ENCODE assay signal across 23 mouse cellular contexts in genomic region chr7:27327500-27327899, GRCm38 (mm10). TPM values are rescaled to one million over a fixed set of nuclear protein-coding genes. Genes with fewer than 3 reads are reported as not detected.
"Had no signal": no experiment of that assay in that cellular context is flagged by ENCODE, and none has a peak within 500 bp of the region (broad histone marks: within the 10 kb centered on the region; RNA-seq: fewer than 3 reads in every experiment).

No protein-coding gene starts in this region.

- H3K36me3 ChIP-seq: midbrain, embryonic 13.5 days; midbrain, embryonic 15.5 days; neural tube, embryonic 12.5 days had no signal

- H3K4me2 ChIP-seq: lung, embryonic 15.5 days; midbrain, embryonic 11.5 days; midbrain, embryonic 13.5 days; midbrain, embryonic 15.5 days; neural tube, embryonic 12.5 days; stomach, embryonic 15.5 days had no signal

- ATAC-seq: liver, postnatal 0 days; lung, postnatal 0 days; midbrain, embryonic 13.5 days; midbrain, embryonic 15.5 days had no signal

- H3K27ac ChIP-seq: lung, embryonic 15.5 days; macrophage; midbrain, embryonic 13.5 days; midbrain, embryonic 15.5 days; neural tube, embryonic 12.5 days; stomach, embryonic 15.5 days; stomach, postnatal 0 days had no signal

- H3K9me3 ChIP-seq: lung, embryonic 15.5 days; midbrain, embryonic 13.5 days; midbrain, embryonic 15.5 days; neural tube, embryonic 12.5 days; stomach, embryonic 15.5 days had no signal

- H3K9ac ChIP-seq: liver, postnatal 0 days; lung, embryonic 15.5 days; midbrain, embryonic 13.5 days; midbrain, embryonic 15.5 days; neural tube, embryonic 12.5 days; stomach, embryonic 15.5 days had no signal

- DNase-seq: liver, postnatal 0 days; lung, adult 2 months; lung, postnatal 14 days; lung, postnatal 36 days; right cerebral cortex, postnatal 14 days; thymus, adult 2 months; thymus, postnatal 25 days; thymus, postnatal 4 days had no signal

- H3K4me3 ChIP-seq: lung, embryonic 15.5 days; megakaryocyte, embryonic 14.5 days; midbrain, embryonic 13.5 days; midbrain, embryonic 15.5 days; neural tube, embryonic 12.5 days; stomach, embryonic 15.5 days had no signal

RNA-seq across cellular contexts. Expression of gene Ltbp4, which starts 10.0 kb away (rescaled TPM):
- total RNA-seq: monocyte, adult 5-6 weeks; neutrophil, adult 5-6 weeks had no signal
- polyA plus RNA-seq: macrophage had no signal

RNA-seq across cellular contexts. Expression of gene Gm20479, which starts 29.7 kb away (rescaled TPM):
- total RNA-seq: megakaryocyte progenitor cell, adult 5-6 weeks; midbrain, postnatal 0 days; monocyte, adult 5-6 weeks; neutrophil, adult 5-6 weeks had no signal
- polyA plus RNA-seq: liver, postnatal 0 days; lung, adult 2 months; lung, postnatal 0 days; macrophage; midbrain, embryonic 11.5 days; midbrain, embryonic 13.5 days; midbrain, embryonic 15.5 days; midbrain, postnatal 0 days; neural tube, embryonic 12.5 days; neural tube, embryonic 14.5 days; thymus, adult 2 months had no signal
